Mouse (Mus musculus): ENCODE measurements at regions not wholly inside any gene's neighbourhood (a gene's known extent, or its start where the extent isn't known, plus 50 kb on each side); places are given as distances from the start of the nearest gene placed in this dataset.

DNA sequence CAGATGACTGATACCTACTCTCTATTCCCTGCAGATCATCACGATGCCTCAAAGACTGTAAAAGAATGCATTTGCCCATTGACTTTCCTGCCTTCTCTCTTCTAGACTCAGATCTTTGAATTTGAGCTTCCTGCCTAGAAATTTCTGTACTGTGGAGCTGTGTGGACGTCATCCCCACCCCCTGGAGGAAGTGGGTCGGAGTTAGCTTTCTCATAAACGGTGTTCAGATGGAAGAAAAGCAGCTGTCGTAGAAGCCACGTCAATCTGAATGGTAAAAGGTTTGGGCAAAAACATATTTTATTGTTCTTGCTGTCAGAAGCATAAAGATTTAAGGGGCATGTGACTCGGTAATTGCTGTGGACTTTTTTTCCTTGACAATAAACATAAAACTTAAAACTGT, 154.6 kb upstream of the Mvb12b start:
- DNase-seq (ENCODE audit: low spot score), result no peak

- no peak for DNase-seq (ENCODE audit: low spot score)
These were observed 151.2 kb upstream of the Mvb12b start for GRCm38 (mm10) chr2:34038982-34039381.

GRCm38 (mm10) chr2:34033212-34033611, 145.5 kb upstream of the Mvb12b start:
- no peak for DNase-seq (ENCODE audit: low spot score)

- DNase-seq (ENCODE audit: low spot score), result no peak
These were observed 143.7 kb upstream of the Mvb12b start for GRCm38 (mm10) chr2:34031421-34031820.

GRCm38 (mm10) chr2:34031001-34031412, 143.3 kb upstream of the Mvb12b start:
- DNase-seq (ENCODE audit: low spot score), result no peak

DNA sequence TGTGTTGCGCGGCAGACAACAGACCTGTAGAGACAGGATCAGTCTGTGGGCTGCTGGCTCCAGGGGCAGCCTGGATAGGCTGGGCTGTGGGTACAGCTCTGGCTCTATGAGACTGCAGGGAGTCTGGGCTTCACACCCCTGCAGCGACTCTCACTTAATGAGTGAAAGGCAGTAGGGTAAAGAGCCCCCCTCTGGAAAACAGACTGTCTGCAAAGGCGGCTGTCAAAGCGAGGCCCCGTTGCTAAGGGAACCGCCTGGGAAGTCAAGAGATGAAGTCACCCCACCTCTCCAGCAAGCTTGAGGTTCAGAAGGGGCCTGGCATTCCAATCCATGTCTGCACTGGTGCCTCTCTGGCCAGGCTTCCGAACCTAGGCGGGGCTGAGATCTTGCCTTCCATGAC, 139.7 kb upstream of the Mvb12b start:
- DNase-seq (ENCODE audit: low spot score), result no peak

DNA sequence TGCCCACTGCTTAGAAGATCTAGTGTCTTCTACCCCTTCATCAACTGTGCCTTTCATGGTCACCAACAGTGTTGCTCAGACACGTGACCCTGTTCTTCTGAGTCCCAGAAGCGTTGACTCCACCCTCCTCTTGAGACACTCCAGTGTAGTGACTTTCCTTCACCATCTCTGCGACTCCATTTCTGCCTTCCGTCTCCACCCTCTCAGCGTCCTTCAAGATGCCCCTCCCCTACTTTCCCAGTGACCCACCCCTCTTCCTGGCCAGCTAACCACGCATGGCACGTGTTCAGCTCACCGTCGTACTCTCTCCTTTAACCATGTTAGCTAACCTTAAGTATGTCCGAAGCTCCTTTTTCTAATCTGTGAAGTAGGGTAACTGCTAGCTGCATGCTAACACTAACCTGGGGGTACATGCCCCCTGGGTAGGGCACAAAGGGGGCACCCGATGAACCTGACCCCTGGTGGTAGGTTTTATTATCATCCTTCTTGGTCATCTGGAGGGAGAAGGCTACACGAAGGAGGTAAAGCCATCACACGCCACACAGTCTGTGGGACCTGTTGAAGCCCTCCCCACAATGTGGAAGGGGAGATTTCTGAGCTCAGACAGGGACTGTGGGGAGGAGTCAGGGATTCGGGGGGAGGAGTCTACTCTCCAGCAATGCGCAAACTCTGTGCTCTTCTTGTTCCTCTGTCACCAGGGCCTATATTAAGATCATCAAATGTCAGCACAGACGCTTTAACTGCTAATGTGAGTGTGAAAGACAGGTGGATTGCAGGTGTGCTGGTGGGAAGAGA, 139.0 kb upstream of the Mvb12b start:
- no peak for DNase-seq (ENCODE audit: low spot score)

DNA sequence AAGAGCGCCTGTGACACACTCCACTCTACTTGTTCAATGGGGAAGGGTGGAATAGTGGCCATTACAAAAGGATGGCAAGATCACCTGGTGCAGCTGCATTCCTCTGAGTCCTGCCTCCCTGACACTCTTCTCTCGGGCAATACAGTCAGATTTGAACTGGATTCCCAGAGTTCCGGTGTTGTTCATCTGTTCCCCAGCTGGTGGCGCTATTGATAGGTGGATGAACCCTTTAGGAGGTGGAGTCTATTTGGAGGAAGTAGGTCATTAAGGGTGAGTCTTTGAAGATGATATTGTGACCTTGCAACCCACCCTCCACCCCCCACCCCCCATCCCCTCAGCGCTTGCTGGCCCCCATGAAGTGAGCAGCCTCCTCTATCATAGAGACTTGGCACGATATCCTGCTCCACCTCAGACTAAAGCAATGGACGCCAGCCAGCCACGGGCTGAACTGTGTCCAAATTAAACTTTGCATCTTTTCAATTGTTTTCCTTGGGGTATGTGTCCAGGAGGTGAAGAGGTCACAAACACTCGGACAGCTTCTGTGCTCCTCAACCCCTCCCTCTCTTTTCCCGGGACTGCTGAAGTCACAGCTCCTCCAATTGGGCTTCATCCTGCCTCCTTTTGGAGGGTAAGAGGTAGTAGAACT, 138.1 kb upstream of the Mvb12b start:
- DNase-seq (ENCODE audit: low spot score), result peak; percentile 44

DNA sequence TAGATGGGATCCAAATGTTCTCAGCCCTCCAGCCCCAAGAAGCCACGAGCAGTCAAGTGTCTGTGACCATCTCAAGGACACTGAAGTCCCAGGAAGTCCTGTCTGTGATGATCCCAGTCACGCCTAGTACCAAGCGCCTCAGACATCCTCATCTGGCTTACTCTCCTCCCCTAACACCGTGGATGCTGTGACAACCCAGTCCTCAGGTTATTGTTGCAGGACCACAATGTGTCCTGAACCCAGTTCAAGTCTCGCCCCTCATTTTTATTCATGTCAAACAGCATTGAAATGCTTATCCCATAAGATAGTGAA, 129.4 kb upstream of the Mvb12b start:
- DNase-seq (ENCODE audit: low spot score), result no peak

GRCm38 (mm10) chr2:34016350-34017141, 128.8 kb upstream of the Mvb12b start:
- DNase-seq (ENCODE audit: low spot score), result no peak

DNA sequence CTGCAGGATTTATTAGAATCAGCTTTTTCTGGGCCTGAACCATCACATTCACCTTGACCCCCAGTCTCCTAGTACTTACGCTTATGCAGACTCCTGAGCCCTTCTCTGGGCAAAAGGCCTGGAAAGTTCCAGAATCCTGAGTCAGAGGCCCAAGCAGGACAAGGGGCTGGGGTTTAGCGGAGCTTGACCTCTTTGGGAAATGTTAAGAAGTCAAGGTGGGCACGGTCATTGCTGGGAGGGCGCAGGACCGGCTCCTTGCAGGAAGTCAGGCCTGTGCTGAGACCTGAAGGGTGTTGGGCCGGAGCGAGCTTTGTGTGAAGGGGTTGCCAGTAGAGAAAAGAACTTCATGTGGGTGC, 127.9 kb upstream of the Mvb12b start:
- DNase-seq (ENCODE audit: low spot score), result no peak

GRCm38 (mm10) chr2:34014868-34015639, 127.3 kb upstream of the Mvb12b start:
- no peak for DNase-seq (ENCODE audit: low spot score)

GRCm38 (mm10) chr2:34010166-34010565, 122.4 kb upstream of the Mvb12b start:
- no peak for DNase-seq (ENCODE audit: low spot score)

GRCm38 (mm10) chr2:34007916-34008315, 120.2 kb upstream of the Mvb12b start:
- no peak for DNase-seq (ENCODE audit: low spot score)

DNA sequence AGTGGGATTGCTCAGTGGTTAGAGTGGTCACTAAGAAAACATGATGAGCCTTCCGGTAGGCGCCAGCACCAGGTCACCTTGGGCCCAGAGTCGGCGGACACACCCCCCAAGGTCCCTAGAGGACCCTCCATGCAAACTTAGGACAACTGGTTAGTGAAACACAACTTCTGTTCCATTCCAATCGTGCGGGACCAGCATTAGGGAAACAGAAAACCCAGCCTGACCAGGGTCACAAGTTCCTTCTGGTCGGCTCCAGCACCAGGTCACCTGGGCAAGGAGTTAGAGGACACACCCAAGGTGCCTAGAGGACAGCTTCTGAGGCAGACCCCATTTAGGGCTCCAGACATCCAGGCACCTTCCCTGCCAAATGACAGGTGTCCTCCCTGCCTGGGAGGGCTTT, 109.4 kb upstream of the Mvb12b start:
- no peak for DNase-seq (ENCODE audit: low spot score)

DNA sequence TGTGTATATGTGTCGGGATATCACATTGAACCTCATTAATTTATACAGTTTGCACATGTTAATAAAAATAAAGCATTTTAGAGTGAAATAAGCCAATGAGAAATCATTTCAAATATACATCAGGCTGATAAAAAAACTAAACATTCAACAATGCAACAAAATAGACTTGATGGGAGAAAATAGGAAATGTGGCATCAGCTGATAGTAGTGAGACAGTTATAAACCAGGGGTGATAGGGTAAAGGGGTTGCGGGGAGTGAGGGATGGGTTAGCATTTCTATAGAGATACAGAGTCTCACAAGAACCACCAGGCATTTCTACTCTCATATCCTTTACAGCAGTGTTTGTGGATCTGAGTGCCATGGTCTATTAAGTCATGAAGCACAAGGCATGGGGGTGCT, 108.6 kb upstream of the Mvb12b start:
- no peak for DNase-seq (ENCODE audit: low spot score)

DNA sequence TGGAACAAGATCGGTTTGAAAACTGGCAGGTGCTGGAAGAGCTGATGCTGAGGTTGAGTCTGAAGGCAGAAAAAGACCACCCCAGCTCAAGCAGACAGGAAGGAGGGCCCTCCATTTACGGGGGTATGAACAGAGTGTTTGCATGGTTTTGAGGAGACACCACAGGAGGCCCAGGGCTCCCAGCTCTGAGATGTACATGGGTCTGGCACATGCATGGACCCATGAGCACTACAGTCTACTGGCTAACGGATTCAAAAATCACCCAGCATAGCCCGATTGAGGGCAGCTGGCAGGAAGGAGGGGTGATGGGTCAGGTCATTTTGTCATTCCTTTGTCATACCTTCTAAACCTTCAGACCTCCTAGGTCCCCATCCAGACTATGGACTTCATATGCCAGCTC, 103.6 kb upstream of the Mvb12b start:
- DNase-seq (ENCODE audit: low spot score), result no peak

- DNase-seq (ENCODE audit: low spot score), result no peak
These were observed 103.0 kb upstream of the Mvb12b start for GRCm38 (mm10) chr2:33990711-33991110.

DNA sequence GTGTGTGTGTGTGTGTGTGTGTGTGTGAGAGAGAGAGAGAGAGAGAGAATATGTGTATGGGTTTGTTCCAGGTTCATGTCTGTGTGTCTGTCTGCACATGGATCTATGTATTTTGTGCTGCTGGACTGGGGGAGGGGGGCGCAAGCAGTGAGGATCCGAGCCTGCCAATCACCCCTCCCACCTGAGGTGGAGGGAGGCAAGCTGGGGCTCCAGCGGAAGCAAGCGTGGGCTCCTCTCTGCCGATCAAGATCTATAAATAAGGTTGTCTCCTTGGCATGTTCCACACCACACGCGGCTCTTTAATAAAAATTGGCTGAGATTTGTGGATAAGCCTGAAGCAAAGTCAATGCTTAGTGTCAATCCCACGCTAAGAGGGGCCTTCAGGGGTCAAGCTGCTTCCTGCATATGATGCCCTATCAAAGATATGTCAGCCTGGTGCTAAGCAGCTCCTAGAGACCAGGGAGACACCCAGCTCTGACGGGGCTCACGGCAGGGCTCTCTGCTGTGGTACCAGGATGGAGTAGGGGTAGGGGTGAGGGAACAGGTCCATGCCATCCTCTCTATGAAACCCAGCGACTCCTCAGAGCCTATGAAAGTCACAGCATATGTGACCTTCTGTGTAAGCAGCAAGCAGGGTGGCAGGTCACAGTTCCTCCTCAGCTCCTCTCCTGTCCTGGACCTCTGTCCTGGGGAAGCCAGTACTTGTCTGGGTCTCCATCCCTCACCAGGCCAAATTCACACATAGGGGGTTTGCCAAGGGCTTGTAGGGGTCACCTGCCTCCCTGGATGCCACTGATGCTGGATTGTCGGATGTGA, 102.0 kb upstream of the Mvb12b start:
- DNase-seq (ENCODE audit: low spot score), result no peak

GRCm38 (mm10) chr2:33986420-33986819, 98.7 kb upstream of the Mvb12b start:
- no peak for DNase-seq (ENCODE audit: low spot score)

- no peak for DNase-seq (ENCODE audit: low spot score)
These were observed 97.6 kb upstream of the Mvb12b start for GRCm38 (mm10) chr2:33985316-33985715.
